Mouse (Mus musculus): ENCODE measurements around the gene Gtf2f1.
A peak's percentile ranks its signal among the peaks of the same experiment; 100 is the strongest.

- TF ChIP-seq POLR2A (IDR thresholded peaks at IDR 0.05; ENCODE audit: control insufficient read depth in 1 of 2, insufficient read depth in 1 of 2, low read depth in 1 of 2, low read length in 2 of 2, poor library complexity in 1 of 2): peak in 1 of 2 experiments; percentile 65; a peak in 3 of 4 replicates
- TF ChIP-seq KAT2A (conservative IDR thresholded peaks at IDR 0.05; ENCODE audit: low read depth, low read length): no peak
These were observed 48.4 kb upstream of the Gtf2f1 start, which contains the start of gene Slc25a23 for GRCm38 (mm10) chr17:57059486-57059977.
